Mouse (Mus musculus) heart, embryonic 13.5 days (tissue): Measurements from ENCODE around the gene Car10. TPM values are rescaled to one million over a fixed set of nuclear protein-coding genes. Genes with fewer than 3 reads are reported as not detected.
A peak's percentile ranks its signal among the peaks of the same experiment; 100 is the strongest.

ENCODE experiments used
- ATAC-seq: fragments of 200-750 bp; cut with Nextera tagmentation; 2 replicates; pipeline ENCODE4 v1.8.0; 2017; ENCODE audit warnings: moderate TSS enrichment; ENCODE audit not compliant: insufficient number of reproducible peaks, low FRiP score, low TSS enrichment; ENCODE audit errors: extremely low read depth
- H3K27ac ChIP-seq: fragments of 300-500 bp; sonication (generic); replicated peaks from 2 replicates; pipeline ENCODE4 v1.5.1; 2015; ENCODE audit warnings: moderate library complexity, mild to moderate bottlenecking, inconsistent platforms
- H3K27me3 ChIP-seq: fragments of 300-500 bp; sonication (generic); replicated peaks from 2 replicates; pipeline ENCODE4 v1.6.1; 2015; ENCODE audit warnings: mild to moderate bottlenecking, inconsistent platforms
- H3K36me3 ChIP-seq: fragments of 300-500 bp; sonication (generic); 2 replicates; pipeline ENCODE4 v1.6.1; 2015; ENCODE audit warnings: mild to moderate bottlenecking, inconsistent platforms
- H3K4me1 ChIP-seq: fragments of 300-500 bp; sonication (generic); 2 replicates; pipeline ENCODE4 v1.6.1; 2015; ENCODE audit warnings: inconsistent platforms
- H3K4me2 ChIP-seq: fragments of 300-500 bp; sonication (generic); 2 replicates; pipeline ENCODE4 v1.6.1; 2015; ENCODE audit warnings: inconsistent platforms, mild to moderate bottlenecking, moderate library complexity
- H3K4me3 ChIP-seq: fragments of 300-500 bp; sonication (generic); 2 replicates; pipeline ENCODE4 v1.5.1; 2015; ENCODE audit warnings: moderate library complexity, mild to moderate bottlenecking, inconsistent platforms
- H3K9ac ChIP-seq: fragments of 300-500 bp; sonication (generic); 2 replicates; pipeline ENCODE4 v1.6.1; 2015; ENCODE audit warnings: inconsistent platforms, mild to moderate bottlenecking, moderate library complexity
- H3K9me3 ChIP-seq: fragments of 300-500 bp; sonication (generic); 2 replicates; pipeline ENCODE4 v1.6.1; 2016; ENCODE audit warnings: inconsistent platforms
- WGBS: fragments of 180-500 bp; shearing (Covaris S2); methylation state at CpG from one replicate; pipeline ENCODE4 v1.1.7; 2015; ENCODE audit warnings: mixed read lengths; 5-methylcytosine and 5-hydroxymethylcytosine counted together
- polyA plus RNA-seq: library from polyadenylated mRNA; unstranded; fragments of >200 nt; fragmentation: Nextera tagmentation; extraction: Ambion mirVana; gene quantifications from 2 replicates; pipeline ENCODE4 v1.2.1, GENCODE M21; 2015

Car10 gene
- polyA plus RNA-seq, 1 experiment from 2014 or later: 0.15 TPM

DNA sequence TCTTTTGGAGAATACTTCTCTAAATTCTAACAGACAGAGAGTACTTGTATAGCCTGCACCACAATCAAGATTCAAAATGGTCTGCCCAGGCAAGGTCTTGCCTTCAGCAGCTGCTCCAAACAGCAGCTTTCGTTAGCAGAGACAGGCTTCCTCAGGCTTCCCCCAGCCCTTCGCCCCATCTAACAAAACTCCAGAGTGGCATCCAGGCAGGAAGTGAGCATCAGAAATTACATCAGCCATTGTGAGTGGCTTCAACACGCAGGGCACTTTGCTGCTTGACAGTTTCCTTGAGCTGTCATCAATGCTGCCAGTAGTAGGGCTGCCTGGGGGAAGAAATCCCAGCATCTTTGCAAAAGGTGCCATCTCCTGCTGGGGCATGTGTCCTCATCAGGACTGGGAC, 405.0 kb downstream of the Car10 start:
- no peaks in the 10 kb centered on the region for H3K36me3 ChIP-seq
- 45% methylated on average over 3 of the region's 3 CpGs for WGBS
- H3K4me1 ChIP-seq: no peaks in the 10 kb centered on the region
- no peak overlapping the region for H3K4me2 ChIP-seq
- no peak overlapping the region for H3K4me3 ChIP-seq
- no peak overlapping the region for H3K27ac ChIP-seq
- no peak for ATAC-seq
- H3K27me3 ChIP-seq: no peaks in the 10 kb centered on the region
- H3K9me3 ChIP-seq: no peaks in the 10 kb centered on the region
- no peak overlapping the region for H3K9ac ChIP-seq

DNA sequence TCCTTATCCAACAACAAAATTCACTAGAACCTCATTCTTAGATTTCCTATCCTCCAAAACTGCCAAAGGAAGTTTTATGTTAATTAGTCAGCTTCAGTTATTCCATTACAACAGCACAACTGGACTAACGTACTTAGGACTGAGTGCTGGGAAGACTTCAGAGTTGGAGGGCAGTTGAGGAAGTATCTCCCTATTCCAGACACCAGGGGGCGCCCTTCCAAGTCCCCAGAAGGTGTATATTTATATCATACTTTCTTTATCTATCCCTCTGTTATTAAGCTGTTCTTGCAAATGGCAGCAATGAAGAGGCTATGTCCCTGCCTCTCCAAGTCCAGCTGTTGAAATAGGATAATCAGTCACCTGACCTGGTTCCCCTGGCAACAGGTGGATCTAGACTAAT, 405.6 kb downstream of the Car10 start:
- Histone ChIP-seq H3K4me3 (no peak overlapping the region), H3K4me2 (no peak overlapping the region), H3K36me3 (no peaks in the 10 kb centered on the region), H3K27ac (no peak overlapping the region), H3K4me1 (no peaks in the 10 kb centered on the region), H3K9me3 (no peaks in the 10 kb centered on the region), H3K9ac (no peak overlapping the region), H3K27me3 (no peaks in the 10 kb centered on the region)
- 29% methylated on average over 2 of the region's 2 CpGs for WGBS
- no peak for ATAC-seq

DNA sequence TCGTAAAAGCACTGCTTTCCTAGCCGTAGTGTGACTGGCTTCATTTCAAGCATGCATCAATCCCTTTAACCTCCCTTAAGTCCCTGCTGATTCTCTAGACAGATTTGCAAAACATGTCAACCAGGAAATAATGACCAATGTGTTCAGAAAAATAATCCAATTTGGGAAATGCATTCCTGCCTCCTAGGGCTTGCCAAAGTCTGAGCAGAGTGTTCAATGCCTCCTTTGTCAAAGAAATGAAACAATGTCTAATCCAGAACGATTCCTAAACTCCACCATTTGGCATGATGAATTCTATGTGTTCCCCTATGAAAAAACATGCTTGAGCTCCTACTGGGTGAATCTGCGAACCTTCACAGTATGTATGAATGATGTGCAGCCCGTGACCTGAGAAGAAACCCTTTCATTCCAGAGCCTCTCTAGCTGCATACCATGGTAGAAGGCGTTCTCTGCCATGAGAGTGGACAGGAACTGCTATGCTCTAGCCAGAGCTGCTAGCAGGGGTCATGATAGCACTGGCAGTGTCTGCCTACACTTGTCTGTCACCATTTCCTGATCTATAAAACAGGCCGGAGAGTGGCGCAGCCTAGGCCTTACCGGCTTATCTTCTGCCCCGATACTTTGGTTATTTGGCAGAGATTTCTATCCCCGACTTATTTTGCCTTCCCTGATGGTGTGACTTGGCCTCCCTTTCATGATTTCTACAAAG, 411.9 kb downstream of the Car10 start:
- no peaks in the 10 kb centered on the region for H3K36me3 ChIP-seq
- 55% methylated on average over 11 of the region's 11 CpGs for WGBS

DNA sequence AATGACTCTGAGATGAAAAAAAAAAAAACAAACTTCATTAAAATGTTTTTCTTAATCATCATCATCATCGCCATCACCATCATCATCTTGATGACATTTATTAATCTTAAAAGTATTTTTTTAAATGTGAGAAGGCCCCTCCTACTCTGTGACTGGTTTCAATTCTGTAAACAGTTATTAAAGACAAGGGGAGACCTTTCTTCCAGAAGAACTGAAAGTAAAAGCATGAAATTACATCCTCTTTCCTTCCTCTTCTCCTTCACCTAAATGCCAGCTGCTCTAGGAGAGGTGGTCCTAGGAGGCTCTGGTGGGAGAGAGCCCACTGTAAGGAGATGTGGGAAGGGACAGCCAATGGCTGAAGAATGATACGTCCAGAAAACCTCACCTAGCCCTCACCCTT, 415.0 kb downstream of the Car10 start:
- 61% methylated on average over 2 of the region's 2 CpGs for WGBS
- no peak overlapping the region for H3K4me3 ChIP-seq
- H3K27me3 ChIP-seq: no peaks in the 10 kb centered on the region
- no peak overlapping the region for H3K9ac ChIP-seq
- H3K4me1 ChIP-seq: no peaks in the 10 kb centered on the region
- no peak overlapping the region for H3K27ac ChIP-seq
- H3K9me3 ChIP-seq: no peaks in the 10 kb centered on the region
- ATAC-seq: no peak
- no peaks in the 10 kb centered on the region for H3K36me3 ChIP-seq
- H3K4me2 ChIP-seq: no peak overlapping the region

More for the DNA sequence above, 411.9 kb downstream of the Car10 start:
- Histone ChIP-seq H3K4me1 (no peaks in the 10 kb centered on the region), H3K27ac (no peak overlapping the region), H3K27me3 (no peaks in the 10 kb centered on the region), H3K4me2 (no peak overlapping the region), H3K9ac (no peak overlapping the region), H3K9me3 (no peaks in the 10 kb centered on the region), H3K4me3 (no peak overlapping the region)
- ATAC-seq: no peak

DNA sequence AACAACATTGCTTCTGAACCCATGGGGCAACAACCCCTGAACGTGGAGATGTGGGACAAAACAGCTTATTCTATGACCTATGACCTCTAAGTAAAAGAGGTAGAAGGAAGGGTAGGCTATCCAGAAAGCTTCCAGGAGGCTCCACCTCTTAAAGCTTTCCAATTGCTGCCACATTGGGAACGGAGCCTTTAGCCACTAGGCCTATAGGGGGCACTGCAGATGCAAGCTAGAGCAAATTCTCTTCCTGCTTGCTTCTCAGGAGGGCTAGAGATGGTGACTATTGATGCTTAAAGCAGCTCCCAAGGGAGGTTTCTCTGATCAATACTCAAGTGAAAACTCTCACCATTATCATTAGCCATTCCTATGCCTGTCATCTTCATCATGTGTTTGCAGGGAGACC, 416.6 kb downstream of the Car10 start:
- Histone ChIP-seq H3K27ac (no peak overlapping the region), H3K4me1 (no peaks in the 10 kb centered on the region), H3K27me3 (no peaks in the 10 kb centered on the region), H3K9ac (no peak overlapping the region), H3K4me3 (no peak overlapping the region), H3K36me3 (no peaks in the 10 kb centered on the region), H3K9me3 (no peaks in the 10 kb centered on the region), H3K4me2 (no peak overlapping the region)
- ATAC-seq: no peak
- WGBS: 20% methylated on average over 2 of the region's 2 CpGs

DNA sequence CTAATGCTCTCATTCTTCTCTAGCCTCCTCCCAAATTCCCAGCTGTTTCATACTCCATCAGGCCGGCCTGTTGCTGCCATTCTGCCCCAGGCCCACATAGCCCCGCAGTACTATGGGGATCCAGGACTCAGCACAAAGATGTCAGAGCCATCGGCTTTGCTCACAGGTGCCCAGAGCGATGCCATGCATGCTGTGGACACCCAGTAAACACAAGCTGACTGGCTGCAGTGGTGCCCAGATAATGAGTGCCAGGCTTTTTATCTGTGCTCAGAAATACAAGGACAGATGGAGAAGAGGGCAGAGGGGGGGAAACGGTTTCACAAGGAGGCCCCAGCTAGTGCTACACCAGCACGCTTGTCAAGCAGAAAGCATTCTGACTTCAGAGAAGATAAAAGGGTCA, 417.7 kb downstream of the Car10 start:
- H3K4me1 ChIP-seq: no peaks in the 10 kb centered on the region
- H3K27me3 ChIP-seq: no peaks in the 10 kb centered on the region
- 73% methylated on average over 6 of the region's 6 CpGs for WGBS
- H3K9ac ChIP-seq: no peak overlapping the region
- H3K9me3 ChIP-seq: no peaks in the 10 kb centered on the region
- no peak overlapping the region for H3K4me3 ChIP-seq
- H3K36me3 ChIP-seq: no peaks in the 10 kb centered on the region
- no peak overlapping the region for H3K4me2 ChIP-seq
- no peak overlapping the region for H3K27ac ChIP-seq
- no peak for ATAC-seq

DNA sequence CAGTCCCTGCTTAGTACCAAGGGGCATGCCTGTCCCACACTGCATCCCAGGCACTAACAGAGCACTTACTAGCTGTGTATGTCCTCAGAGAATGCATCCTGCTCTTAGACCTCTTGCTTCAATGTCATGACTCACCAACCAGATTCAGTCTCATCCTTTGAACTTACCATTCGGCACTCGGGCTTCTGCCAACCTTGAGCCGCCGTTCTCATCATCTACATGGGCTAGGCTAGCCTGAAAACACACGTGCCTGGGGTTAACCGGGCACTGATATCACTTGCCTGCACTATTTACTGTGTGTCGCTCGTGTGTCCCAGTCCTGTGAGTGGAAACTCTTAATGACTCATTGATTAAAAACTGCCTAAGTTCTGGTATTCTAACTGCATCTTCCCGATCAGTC, 418.4 kb downstream of the Car10 start:
- 71% methylated on average over 9 of the region's 9 CpGs for WGBS
- ATAC-seq: no peak
- no peaks in the 10 kb centered on the region for H3K36me3 ChIP-seq
- H3K4me2 ChIP-seq: no peak overlapping the region
- H3K4me3 ChIP-seq: no peak overlapping the region
- no peaks in the 10 kb centered on the region for H3K9me3 ChIP-seq
- H3K27ac ChIP-seq: no peak overlapping the region
- H3K4me1 ChIP-seq: no peaks in the 10 kb centered on the region
- no peak overlapping the region for H3K9ac ChIP-seq
- H3K27me3 ChIP-seq: no peaks in the 10 kb centered on the region

DNA sequence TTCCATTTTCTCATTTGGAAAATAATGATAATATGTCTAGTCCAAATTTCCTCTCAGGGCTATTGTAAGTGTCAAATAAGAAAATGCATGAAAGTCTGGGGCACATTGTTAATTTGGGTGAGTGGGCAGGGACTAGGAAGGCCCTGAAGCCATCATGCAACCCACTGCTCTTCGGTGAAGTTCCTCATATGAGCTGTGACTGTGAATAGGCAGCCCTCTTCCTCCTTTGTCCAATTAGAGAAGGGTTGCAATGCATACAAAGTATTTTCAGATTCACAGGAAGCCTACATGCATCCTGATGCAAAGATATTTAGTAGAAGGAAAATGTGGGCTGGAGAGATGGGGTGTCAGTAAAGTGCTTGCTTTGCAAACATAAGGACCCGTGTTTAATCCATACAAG, 419.1 kb downstream of the Car10 start:
- no peaks in the 10 kb centered on the region for H3K9me3 ChIP-seq
- H3K36me3 ChIP-seq: no peaks in the 10 kb centered on the region
- no peaks in the 10 kb centered on the region for H3K27me3 ChIP-seq
- no peak overlapping the region for H3K27ac ChIP-seq
- H3K4me1 ChIP-seq: no peaks in the 10 kb centered on the region
- ATAC-seq: no peak
- H3K4me2 ChIP-seq: no peak overlapping the region
- no peak overlapping the region for H3K9ac ChIP-seq
- WGBS: 76% methylated on average over 2 of the region's 2 CpGs
- no peak overlapping the region for H3K4me3 ChIP-seq

DNA sequence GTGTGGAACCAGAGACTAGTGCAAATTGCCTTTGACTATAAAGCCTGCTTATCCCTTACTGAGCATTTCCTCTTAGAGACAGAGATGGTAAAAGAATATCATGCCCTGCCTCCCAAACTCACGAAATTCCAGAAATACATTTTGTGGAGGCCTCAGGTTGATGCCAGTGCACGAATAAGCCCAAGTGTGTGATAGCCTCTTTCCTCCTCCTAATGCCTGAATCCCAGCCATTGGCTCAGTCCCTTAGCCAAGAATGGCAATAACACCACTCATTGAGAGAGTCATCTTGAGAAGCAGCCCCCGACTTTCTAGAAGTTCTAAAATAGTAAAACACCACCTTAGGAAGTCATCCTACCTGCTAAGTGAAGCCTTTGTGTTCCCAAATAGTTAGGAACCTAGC, 424.7 kb downstream of the Car10 start:
- Histone ChIP-seq H3K36me3 (no peaks in the 10 kb centered on the region), H3K9ac (no peak overlapping the region), H3K27me3 (no peaks in the 10 kb centered on the region), H3K4me3 (no peak overlapping the region), H3K4me2 (no peak overlapping the region), H3K27ac (no peak overlapping the region), H3K9me3 (no peaks in the 10 kb centered on the region), H3K4me1 (no peaks in the 10 kb centered on the region)
- WGBS: 75% methylated on average over 3 of the region's 3 CpGs
- ATAC-seq: no peak

DNA sequence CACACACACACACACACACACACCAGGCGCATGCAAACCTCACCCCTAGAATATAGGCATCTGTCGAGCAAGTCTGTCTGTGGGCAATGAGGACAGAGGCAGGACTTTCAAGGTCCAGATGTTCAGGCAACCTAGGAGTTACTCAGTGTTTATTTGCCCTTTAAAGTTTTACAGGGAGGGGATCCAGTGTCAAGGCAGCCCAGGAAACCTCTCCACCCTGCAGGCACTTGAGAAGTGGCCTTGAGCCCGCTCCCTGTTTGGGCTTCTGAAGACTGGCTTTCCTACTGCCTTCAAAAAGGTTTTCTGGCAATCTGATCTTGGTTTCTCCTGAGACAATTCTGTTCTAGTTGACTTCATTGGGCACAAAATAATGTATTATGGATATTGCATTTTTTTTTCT, 428.1 kb downstream of the Car10 start:
- H3K27me3 ChIP-seq: no peaks in the 10 kb centered on the region
- H3K4me2 ChIP-seq: no peak overlapping the region
- WGBS: 75% methylated on average over 3 of the region's 3 CpGs
- no peak overlapping the region for H3K4me3 ChIP-seq
- H3K9ac ChIP-seq: no peak overlapping the region
- ATAC-seq: no peak
- H3K9me3 ChIP-seq: no peaks in the 10 kb centered on the region
- H3K27ac ChIP-seq: no peak overlapping the region
- no peaks in the 10 kb centered on the region for H3K36me3 ChIP-seq
- H3K4me1 ChIP-seq: no peaks in the 10 kb centered on the region

DNA sequence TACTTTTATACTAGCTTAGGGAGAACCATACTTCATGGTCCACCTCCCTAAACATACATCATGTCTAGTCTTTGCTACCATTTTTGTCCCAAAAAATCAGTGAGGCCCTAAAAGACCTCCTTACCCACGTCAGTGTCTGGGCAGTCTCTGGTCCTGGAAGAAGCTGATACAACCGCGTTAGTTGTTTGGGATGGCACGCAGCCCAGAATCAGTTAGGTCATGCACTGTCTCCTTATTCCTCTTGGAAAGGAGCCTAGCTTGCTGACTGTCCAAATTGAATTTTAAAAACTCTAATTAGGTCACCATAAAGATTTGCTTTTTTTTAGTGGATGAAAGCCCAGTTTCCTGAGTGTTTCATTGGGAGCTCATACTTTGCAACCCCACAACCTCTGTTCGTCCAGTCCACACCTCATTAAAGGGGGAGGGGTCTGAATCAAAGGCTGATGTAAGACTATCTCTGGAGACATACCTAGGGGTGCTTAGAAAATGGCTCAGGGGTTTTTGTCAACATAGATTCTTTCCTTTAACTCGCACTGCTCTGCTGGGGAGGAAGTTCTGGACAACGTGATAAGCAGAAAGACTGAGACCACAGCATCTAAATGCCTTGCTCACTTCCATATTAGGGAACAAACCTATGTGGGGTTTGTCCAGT, 433.3 kb downstream of the Car10 start:
- ATAC-seq: peak; percentile 61; the same call in 1 of the 2 replicates
- no peaks in the 10 kb centered on the region for H3K36me3 ChIP-seq
- WGBS: 30% methylated on average over 7 of the region's 7 CpGs
- H3K27ac ChIP-seq: peak overlapping the region; percentile 57
- peaks cover 2% of the 10 kb centered on the region; the same call in 1 of the 2 replicates for H3K4me1 ChIP-seq
- H3K27me3 ChIP-seq: no peaks in the 10 kb centered on the region
- no peaks in the 10 kb centered on the region for H3K9me3 ChIP-seq
- H3K4me3 ChIP-seq: no peak overlapping the region
- H3K4me2 ChIP-seq: no peak overlapping the region
- no peak overlapping the region for H3K9ac ChIP-seq

DNA sequence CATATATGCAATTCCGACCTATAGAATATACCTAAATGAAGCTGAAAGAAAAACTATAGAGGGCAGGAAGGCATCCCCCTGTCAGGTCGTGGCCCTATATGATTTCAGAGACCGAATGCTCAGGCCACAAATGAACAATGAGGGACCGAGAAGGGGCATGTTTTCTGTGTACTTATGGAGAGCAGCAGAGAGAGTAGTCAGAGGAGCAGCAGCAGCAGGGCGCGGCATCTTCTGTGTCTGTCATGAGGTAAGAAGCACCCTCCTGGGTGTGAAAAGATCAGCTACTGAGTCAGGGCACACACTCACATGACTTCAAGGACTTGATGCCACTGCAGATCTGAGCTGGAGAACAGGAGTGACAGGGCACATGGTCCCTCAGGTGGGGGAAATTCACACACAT, 438.4 kb downstream of the Car10 start:
- Histone ChIP-seq H3K27me3 (no peaks in the 10 kb centered on the region), H3K9me3 (no peaks in the 10 kb centered on the region), H3K4me1 (peaks cover 2% of the 10 kb centered on the region; the same call in 1 of the 2 replicates), H3K27ac (no peak overlapping the region), H3K4me2 (no peak overlapping the region), H3K9ac (no peak overlapping the region), H3K4me3 (no peak overlapping the region), H3K36me3 (no peaks in the 10 kb centered on the region)
- WGBS: 79% methylated on average over 6 of the region's 6 CpGs
- no peak for ATAC-seq
